Mouse (Mus musculus) heart, postnatal 36 days (tissue): Measurements from ENCODE around the gene 2310007B03Rik. TPM values are rescaled to one million over a fixed set of nuclear protein-coding genes. Genes with fewer than 3 reads are reported as not detected.
"Not testable (repeated sequence)": the region's sequence is repeated elsewhere in the genome, so short reads cannot be mapped to it uniquely, and the experiment has no call there.

Experiments
- DNase-seq, 2 experiments: peaks; one replicate each; pipeline ENCODE4 v3.0.0; 2021 to 2022
- intact Hi-C: fragments of 180-260 bp; cut with DNase I; formaldehyde crosslinking; loops from one replicate; pipeline ENCODE4 v1.15.1; 2025
- total RNA-seq, 2 experiments: library from RNA; stranded (reverse); gene quantifications; 2 replicates each; pipeline ENCODE4 v1.2.3; 2021

The 2310007B03Rik gene
- total RNA-seq, result not detected

DNA sequence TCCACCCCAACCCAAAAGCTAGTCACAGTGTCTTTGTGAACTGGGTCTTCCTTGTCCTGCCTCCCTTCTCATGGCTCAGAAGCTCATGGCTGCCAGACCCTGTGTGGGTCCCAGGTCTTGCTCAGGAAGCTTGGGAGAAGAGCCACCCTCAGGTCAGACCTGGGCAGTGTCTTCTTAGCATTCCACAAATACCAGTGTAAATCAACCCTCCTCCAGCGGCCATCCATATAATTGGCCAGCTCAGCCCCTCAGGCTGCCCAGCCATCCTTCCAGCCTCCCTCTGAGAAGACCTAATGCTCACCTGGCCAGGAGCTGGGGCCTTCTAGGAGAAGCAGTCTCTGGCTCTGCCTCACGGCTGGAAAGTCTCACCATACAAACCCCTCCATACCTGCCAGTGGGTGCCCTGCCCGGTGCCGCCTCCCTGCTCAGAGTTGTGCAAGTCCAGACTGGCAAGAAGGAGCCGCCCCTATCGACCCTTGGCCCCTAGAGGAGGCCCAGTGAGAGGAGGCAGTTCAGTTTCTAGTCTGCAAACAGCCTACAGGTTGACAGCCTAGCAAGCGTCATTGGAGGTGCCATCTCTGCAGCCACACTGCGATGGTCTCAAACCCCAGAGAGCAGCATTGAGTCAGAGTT, at the start of gene 2310007B03Rik:
Gene 2310007B03Rik (minus strand): TSS at position 448 of the 633 bp plus-strand sequence.
- no peak for DNase-seq

DNA sequence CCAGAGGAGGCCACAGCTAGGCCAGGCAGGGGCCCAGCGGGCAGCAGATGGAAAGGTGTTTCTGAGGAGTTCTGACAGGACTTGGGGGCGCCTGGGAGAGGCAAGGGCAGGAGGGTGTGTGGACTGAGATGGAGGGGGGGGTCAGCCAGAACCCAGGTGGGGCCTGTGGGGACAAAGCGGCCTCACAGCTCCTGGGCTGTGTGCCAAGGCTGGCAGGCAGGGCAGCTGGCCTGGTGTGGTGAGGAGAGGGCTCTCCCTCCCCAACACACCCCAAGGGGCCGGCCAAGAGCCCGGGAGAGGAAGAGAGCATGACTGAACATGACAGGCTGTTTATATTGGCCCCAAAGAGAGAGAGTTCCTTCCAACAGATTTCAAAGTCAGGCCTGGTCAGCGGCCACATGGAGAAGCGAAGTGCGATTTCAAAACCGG, 49.5 kb upstream of the 2310007B03Rik start:
- peak; percentile 73 to 79 for DNase-seq
- intact Hi-C loops, result no loop called here

More for the DNA sequence above, at the start of gene 2310007B03Rik:
- intact Hi-C loops, result no loop called here

DNA sequence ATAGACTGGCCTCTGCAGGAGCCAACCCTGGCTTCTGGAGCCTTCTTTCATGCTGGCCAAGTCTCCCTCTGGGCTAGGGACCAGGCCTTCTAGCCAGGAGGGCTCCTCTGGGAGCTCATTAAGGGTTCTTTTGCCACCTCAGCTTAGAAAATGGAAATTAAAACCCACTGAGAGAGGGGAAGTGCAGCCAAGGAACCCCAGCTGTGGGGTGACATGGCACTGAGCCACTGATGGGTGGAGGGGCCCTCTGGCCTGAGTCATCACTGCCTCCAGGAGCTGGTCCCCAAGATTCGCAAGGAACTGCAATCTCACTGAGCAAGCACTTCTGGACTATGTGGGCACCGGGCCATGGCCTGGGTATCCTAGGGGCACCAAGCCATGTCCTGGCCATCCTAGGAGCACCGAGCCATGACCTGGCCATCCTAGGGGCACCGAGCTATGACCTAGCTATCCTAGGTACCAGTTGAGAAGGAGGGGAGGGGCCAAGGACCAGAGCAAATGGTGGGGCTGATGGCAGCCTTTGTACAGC, 46.9 kb upstream of the 2310007B03Rik start:
- intact Hi-C loops, result loop anchor here (2.0 kb wide), 1 partner anchor 33 kb away; no protein-coding TSS in a partner anchor
- DNase-seq, result no peak

DNA sequence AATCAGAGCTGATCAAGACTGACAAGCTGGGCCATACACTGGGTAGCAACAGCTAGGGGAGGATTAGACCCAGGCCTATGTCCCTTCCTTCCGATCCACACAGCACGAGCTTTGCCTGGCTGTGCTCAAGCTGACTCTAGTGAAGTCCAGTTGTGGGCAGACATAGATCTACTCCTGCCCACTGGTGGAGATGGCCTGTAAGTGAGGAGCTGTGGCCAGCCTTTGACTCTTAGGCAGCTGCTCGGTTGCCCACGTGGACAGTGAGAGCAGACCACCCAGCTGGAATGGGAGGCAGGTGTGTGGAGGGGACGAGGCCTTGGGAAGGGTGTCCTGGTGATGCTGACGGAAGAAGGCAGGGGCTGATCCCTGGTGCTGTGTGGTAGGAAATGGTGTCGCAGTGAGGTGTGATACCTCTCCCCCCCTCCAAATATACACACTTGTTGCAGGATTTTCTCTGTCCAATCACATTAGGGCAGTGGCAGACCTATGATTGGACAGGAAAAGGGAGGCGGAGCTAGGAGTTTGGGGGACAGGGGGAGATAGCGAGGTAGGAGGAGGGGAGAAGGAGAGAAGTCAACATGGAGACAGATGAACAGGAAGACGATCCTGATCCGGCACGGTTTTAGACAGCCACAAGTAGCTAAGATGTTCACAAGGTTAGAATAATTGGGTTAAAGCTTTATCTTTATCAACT, 45.7 kb upstream of the 2310007B03Rik start:
- DNase-seq, result no peak
- intact Hi-C loops, result no loop called here

DNA sequence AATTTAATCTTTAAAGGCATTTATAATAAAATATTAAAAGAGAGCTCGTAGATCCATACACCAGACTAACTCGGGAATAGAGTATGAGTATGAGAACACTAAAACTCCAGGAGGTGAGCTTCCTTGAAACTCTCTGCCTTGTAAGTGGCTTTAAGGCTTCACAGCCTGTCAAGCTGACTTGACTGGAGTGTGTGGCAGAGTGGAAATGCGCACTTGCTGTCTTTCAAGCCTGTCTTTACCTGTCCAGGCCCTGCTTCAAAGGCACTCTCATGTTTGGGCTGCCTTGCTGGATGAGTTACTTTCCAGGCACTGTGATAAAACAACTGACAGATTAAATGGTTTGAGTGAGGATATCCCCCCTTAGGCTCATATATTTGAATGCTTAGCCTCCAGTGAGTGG, 37.2 kb upstream of the 2310007B03Rik start:
- no peak for DNase-seq
- intact Hi-C loops, result no loop called here

DNA sequence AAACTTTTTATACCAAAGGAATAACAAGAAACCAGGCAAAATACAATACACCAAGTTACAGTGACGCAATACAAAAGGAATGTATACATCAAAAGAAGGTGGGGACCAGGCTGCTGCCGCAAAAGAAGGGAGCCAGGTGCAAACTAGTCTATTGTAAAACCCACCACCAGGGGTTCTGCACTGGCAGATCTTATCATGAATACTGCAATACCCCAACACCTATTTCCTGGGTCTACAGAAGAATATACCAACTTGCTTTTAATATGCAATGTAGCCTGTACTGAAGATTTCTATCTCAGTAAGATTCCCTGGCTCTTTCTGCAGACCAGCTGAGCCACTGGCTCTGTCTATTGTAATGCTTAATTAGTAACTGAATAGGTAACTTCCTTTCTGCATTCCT, 36.7 kb upstream of the 2310007B03Rik start:
- DNase-seq, intact Hi-C loops: not testable (repeated sequence)

DNA sequence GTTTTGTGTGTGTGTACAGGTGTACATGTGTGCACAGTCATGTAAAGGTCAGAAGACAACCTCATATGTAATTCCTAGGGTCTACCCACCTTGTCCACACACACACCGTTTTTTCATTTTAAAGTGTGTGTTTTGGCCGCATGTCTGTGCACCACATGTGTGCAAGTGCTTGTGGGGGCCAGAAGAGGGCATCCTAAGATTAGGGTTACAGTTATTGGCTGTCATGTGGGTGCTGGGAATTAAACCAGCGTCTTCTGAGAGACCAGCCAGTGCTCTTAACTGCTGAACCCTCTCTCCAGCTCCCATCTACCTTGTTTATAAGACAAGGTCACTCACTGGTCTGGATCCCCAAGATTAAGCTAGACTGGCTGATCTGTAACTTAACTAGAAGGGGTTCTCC, 34.2 kb upstream of the 2310007B03Rik start:
- DNase-seq, result no peak

DNA sequence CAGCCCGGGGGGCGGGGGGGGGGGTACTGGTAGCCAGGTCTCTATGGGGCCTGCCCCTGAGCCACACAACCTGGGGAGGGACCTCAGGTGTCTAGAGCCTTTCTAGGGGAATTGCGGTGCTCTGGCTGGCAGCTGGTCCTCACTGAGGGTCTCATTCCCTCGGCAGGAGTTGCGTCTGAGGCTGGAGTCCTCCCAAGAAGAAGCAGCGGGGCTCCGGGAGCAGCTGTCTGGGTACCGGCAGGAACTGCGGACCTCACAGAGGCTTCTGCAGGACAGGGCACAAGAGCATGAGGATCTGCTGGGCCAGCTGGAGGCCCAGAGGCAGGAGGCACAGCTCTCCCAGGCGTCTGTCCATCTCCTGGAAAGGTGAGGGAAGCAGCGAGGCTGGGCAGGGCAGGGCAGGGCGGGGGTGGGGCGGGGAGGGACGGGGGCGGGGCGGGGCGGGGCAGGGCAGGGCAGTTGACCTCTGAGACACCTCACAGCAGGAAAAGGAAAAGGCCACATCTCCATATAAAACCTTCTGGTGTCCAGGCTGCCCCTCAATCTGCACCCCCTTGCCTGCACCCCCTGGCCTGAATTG, 30.1 kb upstream of the 2310007B03Rik start:
- no peak for DNase-seq
- intact Hi-C loops, result no loop called here

More for the DNA sequence above, 34.2 kb upstream of the 2310007B03Rik start:
- intact Hi-C loops, result no loop called here

DNA sequence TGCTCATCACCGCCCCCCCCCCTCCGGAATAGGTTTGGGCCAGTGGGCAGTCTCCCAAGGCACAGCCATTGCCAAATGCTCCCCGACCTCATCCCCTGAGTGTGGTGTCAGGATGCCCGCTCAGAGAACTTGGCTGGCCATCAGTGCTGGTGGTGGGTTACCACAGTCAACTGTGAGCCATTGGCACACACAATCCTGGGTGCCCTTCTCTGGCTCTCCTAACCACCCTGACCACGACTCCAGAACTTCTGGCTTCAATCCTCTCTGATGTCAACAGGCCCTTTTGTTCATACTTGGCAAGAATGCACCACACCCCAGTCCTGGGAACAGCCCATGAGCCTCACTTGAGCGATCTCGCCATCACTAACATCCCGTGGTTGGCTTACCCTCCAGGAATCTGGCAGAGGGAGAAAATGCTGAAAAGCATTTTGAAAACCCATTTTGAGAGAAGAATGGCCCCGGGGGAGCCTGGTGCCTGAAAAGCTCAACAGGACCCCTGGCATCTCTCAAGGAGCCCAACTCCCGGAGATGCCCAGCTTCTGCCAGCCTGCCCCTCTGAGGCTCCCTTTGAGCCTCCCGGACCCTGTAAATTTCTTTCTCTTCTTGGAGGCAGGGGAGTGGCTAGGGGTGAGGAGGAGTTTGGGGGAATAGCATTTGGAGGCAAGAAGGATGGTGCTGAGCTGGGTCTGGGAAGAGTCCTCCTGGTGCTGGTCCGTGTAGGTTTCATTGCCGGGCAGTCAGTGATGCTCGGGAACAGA, 23.5 kb upstream of the 2310007B03Rik start:
- intact Hi-C loops, result no loop called here

DNA sequence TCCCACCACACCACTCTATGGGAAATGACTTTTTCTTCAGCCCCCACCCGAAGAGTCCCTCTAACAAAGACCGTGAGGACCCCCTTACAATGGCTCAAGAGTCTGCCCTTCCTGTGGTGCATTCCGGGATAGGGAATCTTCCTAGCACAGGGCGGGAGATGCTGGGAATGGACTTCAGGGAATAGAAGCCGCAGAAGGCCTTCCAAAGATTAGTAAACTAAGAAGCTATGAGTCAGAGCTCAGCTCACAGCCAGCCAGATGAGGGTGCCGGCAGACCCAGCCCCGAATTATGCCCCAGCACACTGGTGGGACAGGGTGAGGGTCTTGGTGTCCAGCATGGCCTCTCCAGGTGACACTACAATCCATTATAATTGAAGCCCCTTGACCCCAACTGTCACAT, 21.5 kb upstream of the 2310007B03Rik start:
- intact Hi-C loops, result no loop called here
- no peak for DNase-seq

More for the DNA sequence above, 23.5 kb upstream of the 2310007B03Rik start:
- DNase-seq, result no peak

DNA sequence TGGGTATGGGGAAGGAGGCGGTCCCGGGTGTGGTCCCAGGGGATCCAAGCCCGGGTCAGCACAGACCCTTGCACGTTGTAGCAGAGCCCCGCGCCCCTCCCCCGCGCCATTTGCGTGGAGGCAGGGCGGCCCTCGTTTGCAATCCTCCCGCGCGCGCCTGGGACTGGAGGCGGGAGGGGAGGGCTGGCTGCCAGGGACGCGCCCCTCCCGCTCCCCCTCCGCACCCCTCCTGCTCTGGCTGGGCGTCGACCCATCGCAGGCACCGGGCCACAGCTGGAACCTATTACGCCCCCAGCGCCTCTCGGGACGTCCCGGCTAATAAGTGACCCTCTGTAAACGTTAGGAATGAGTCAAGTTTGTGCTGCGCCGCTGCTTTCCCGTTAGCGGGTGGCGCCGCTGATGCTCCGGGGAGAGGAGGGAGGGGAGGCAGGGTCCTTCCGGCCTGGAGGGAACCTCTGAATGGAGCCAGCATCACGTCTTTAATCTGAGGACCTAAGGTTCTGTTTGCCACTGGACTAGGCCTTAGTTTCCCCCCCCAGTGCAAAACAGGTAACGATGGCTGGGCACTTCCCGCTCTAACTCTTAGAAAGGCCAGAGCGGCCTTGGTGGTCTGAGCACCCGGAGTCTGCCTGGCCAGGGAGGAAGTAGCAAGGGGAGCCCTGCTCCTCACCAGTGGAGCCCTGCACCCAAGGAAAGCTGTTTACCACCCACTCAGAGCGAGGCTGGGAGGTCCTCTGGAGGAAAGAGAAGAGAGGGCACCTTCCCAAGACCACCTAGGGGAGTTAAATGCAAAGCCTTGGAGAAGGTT, 16.0 kb upstream of the 2310007B03Rik start:
- intact Hi-C loops, result loop anchor here (10.0 kb wide), 1 partner anchor 128 kb away; the partner anchor contains the start of gene Mterf4
- peak; percentile 66 to 72 for DNase-seq

DNA sequence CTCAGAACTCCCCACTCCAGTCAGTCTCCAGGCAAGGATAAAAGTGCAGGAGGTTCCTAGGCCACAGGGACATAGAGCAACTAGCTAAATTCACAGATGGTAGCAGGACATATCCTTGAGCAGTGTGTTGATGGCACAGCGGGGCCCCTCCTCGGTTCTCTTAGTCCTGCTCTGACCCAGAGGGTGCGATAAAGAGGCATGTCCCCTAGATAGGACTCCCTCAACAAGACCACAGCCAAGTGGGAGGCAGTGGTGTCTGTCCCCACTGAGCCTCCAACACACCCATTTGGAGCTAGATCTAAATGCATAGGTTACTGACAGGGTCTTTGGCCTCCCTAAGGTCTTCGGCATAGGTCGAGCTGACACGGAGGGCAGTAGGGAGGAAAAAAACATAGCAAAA, 15.1 kb upstream of the 2310007B03Rik start:
- DNase-seq, result no peak

DNA sequence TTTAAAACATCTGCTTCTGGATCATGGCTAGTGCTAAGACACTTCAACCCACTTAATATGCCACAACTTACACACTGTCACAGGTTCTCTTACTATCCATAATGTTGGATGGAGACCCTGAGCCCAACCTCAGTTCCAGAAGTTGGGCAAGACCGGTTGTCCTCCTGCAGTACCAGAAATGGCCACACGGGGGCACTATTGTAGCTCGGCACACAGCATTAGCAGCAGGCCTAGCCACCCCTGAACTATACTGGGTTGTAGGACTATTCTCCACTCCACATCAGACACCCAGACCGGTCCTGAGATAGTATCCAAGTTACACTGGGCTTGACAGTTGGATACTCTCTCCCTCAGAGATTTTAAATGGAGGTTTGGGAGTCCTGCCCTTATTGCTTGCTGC, 13.7 kb upstream of the 2310007B03Rik start:
- DNase-seq, result peak; percentile 82 to 89
- intact Hi-C loops, result loop anchor here (2.0 to 10.0 kb wide), 6 partner anchors 34 to 333 kb away; partner anchors contain the start of genes Mterf4 and Sned1

More for the DNA sequence above, 15.1 kb upstream of the 2310007B03Rik start:
- intact Hi-C loops, result loop anchor here (2.0 to 10.0 kb wide), 3 partner anchors 33 to 169 kb away; partner anchors contain the start of gene Mterf4

DNA sequence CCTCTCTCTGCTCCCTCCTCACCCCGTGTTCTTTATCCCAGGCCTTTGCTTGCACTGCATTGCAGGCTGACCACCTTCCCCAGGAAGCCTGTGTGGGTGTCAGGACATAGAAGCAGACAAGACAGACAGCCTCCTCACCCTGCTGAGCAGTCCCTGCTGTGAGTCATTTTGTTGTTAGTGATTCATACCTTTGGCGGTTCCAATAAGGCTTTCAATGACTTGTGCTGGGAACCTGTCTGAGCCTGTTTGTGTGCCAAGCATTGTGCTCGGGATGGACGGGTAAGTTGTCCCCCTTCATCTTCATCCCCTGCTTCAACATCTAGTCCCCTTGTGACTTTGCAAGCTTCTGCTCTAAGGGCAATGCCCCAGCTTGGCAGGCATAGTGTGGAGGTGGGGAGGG, 12.9 kb upstream of the 2310007B03Rik start:
- intact Hi-C loops, result loop anchor here (2.0 to 10.0 kb wide), 6 partner anchors 35 to 334 kb away; partner anchors contain the start of genes Mterf4 and Sned1
- DNase-seq, result no peak

DNA sequence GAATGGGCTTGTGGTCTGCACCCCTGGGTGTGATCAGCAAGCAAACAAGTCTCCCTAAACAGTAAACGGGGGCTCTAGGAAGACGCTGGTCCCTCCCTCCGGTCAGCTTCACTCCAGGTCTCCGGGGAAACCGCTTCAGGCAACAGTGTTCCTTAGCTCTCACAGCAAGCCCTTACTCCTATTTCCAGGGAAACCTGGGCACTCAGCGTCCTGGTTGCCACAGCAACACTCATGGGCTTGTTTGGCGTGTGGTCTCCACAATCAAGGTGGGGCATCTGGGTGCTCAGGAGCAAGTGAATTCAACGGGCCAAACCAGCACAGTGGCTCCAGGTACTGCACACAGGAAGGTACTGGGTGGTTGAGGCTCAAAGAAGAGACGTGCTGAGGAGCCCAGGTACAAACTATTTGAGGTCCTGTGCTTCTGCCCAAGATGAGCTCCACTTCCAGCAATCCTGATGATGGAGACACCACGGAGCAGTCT, 7.6 kb upstream of the 2310007B03Rik start, which contains the start of gene Crocc2:
Gene Crocc2 (plus strand): TSS at position 431 of the 481 bp plus-strand sequence.
- intact Hi-C loops, result no loop called here
- DNase-seq, result no peak

DNA sequence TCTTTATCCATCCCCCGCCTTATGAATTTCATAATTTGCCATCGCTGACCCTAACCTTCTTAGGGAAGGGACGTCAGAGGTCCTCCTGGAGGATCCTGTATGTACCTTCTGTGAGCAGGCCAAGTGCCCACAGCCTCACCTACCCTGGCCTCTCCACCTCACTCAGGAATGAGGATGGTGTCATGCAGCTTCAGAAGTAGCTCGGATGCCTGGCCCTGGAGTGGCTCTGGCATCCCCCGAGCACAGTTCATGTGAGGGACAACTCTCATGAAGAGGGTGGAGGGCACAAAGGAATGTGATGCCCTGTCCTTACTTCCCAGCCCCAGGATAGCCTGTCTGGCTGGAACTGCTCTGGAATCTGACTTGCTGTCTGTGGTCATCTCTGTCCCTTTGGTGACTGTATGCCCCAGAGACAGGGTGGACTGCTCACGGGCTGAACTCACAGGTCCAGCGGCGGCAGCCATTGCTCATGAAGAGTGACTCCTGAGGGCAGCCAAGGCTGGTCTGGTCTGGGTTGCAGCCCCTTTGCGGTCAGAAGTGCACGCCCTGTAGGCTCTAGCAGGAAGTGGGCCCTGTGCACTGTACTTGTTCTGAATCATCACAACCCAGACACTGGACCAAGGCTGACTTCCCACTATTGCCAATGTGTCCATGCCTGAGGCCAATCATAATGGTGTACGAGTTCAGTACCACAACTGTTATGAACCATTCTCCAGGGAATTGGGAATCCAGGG, 5.8 kb upstream of the 2310007B03Rik start:
- intact Hi-C loops, result no loop called here
- DNase-seq, result no peak

DNA sequence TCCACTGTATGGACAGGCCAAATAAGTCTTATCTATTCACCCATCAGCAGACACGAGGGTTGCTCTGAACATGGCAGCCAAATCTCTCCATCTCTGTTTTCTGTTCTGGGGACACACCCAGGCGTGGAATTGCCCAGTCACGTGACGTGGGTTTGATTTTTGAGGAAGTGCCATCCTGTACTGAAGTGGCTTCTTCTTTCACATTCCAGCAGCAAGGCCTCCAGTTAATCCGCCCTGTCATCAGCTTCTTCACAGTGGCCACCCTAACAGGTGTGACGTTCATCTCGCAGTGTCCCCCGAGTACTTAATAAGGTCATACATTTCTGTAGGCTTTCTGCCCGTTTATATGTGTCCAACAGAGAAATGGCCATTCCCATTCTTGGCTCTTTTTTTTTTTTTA, 4.7 kb upstream of the 2310007B03Rik start:
- DNase-seq, result no peak
- intact Hi-C loops, result no loop called here

DNA sequence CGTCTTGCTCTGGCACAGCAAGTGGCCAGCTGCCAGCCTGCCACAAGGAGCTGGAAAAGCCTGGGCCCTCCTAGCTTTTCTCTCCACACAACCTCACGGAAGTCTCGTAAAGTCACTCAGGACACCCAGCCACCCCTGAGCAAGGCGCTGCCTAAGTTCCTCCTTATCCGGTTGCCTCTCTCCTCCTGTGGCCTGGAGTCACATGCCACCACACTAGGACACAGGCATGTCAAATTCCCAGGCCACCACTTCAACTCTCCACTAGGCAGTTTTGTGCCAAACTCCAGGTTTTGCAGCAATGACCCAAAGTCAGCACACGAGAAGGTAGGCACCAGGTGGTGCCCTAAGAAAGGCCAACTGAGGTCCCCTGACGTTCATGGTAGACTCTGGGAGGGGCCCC, 1.8 kb upstream of the 2310007B03Rik start:
- no peak for DNase-seq
- intact Hi-C loops, result no loop called here

DNA sequence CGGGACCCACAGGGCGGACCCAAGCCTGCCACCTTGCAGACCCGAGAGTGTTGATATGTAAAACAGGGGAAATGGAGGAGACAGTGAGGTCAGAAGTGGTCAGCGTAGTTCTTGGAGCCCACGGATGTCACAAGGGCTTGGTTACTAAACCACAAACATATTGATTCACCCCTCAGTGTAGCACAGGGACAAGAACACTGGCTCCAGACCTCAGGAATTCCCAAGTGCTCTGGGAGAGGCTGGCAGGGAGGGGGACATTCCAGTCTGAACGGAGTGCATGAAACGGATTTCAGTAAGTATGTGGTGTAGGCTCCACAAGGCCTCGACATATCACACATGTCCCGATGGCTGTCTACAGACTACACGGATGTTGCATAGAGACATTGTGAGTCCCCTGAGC, 1.2 kb upstream of the 2310007B03Rik start:
- DNase-seq, result no peak
- intact Hi-C loops, result no loop called here
